12 mouse cellular contexts compared by ENCODE assay signal in genomic region chr10:128271883-128272282, GRCm38 (mm10). TPM values are rescaled to one million over a fixed set of nuclear protein-coding genes. Genes with fewer than 3 reads are reported as not detected.
DNase-seq lines count a peak whose midpoint lies in the region; TF ChIP-seq lines count a peak whose summit lies in the region.
"Had no signal": no experiment of that assay in that cellular context is flagged by ENCODE, and none has a peak within 500 bp of the region (broad histone marks: within the 10 kb centered on the region; RNA-seq: fewer than 3 reads in every experiment).

No protein-coding gene starts in this region.

- no peak overlapping the region for H3K4me3 ChIP-seq in kidney, adult 2 months (ENCODE audit: insufficient read depth, low read depth, low read length)
- no peak overlapping the region for H3K4me3 ChIP-seq in myocyte
- H3K4me3 ChIP-seq: hindbrain, embryonic 13.5 days had no signal

- H3K36me3 ChIP-seq in kidney, adult 2 months (ENCODE audit: control insufficient read depth, insufficient read depth, low read length) = no peaks in the 10 kb centered on the region
- H3K36me3 ChIP-seq in myocyte (ENCODE audit: control insufficient read depth, insufficient read depth) = no peaks in the 10 kb centered on the region

- no peak for TF ChIP-seq CTCF in kidney, adult 2 months (conservative IDR thresholded peaks at IDR 0.05; ENCODE audit: insufficient read depth, insufficient read length, low read depth, low read length)

- H3K27ac ChIP-seq in kidney, adult 2 months (ENCODE audit: insufficient read depth, low read depth, low read length) = no peak overlapping the region
- H3K27ac ChIP-seq: hindbrain, embryonic 13.5 days had no signal

- TF ChIP-seq POLR2A in kidney, adult 2 months (IDR thresholded peaks at IDR 0.05; ENCODE audit: low read depth, low read length) = no peak
- TF ChIP-seq POLR2A in myocyte (IDR thresholded peaks at IDR 0.05; ENCODE audit: insufficient read length, low read depth) = no peak

- 54% methylated on average over 2 of the region's 2 CpGs for WGBS in kidney, adult 2 months

- H3K79me2 ChIP-seq in myocyte (ENCODE audit: control insufficient read depth, insufficient read depth) = peaks cover 9% of the 10 kb centered on the region

- H3K4me1 ChIP-seq in kidney, adult 2 months (ENCODE audit: control insufficient read depth, insufficient read depth, low read length) = peaks cover 3% of the 10 kb centered on the region; the same call in 1 of the 2 replicates

- no peaks in the 10 kb centered on the region for H3K27me3 ChIP-seq in kidney, adult 2 months (replicated peaks; ENCODE audit: control insufficient read depth, insufficient read depth, low read length)
- no peaks in the 10 kb centered on the region for H3K27me3 ChIP-seq in myocyte (ENCODE audit: control insufficient read depth, insufficient read depth, insufficient read length)
- H3K27me3 ChIP-seq: hindbrain, embryonic 13.5 days had no signal

- peak; percentile 39 for DNase-seq in kidney, adult 2 months
- no peak for DNase-seq in kidney, postnatal 10 days
- peak; percentile 30 for DNase-seq in lung, postnatal 25 days (ENCODE audit: low spot score)
- DNase-seq in lung, postnatal 4 days = no peak
- peak; percentile 41 for DNase-seq in ZHBTc4 (ENCODE audit: low read depth, low spot score)
- DNase-seq in right cerebral cortex, postnatal 4 days = no peak
- DNase-seq: adrenal gland, postnatal 14 days; cerebellum, adult 8-10 months had no signal

- H3ac ChIP-seq in myocyte (ENCODE audit: control insufficient read depth, insufficient read length) = no peak overlapping the region

- no peak overlapping the region for H3K4me2 ChIP-seq in myocyte (ENCODE audit: low read depth)
- H3K4me2 ChIP-seq: hindbrain, embryonic 13.5 days had no signal

TF ChIP-seq in myocyte, 11 proteins besides CTCF, POLR2A, EP300 and RAD21:
- TF ChIP-seq CEBPB (IDR thresholded peaks at IDR 0.05; ENCODE audit: insufficient read depth, poor library complexity, severe bottlenecking) (no peak), MYOD1 (IDR thresholded peaks at IDR 0.05; ENCODE audit: control insufficient read depth in 1 of 3, insufficient read length in 2 of 3, low read depth in 2 of 3) (no peak), MAX (IDR thresholded peaks at IDR 0.05; ENCODE audit: low read depth) (no peak), TCF3 (IDR thresholded peaks at IDR 0.05; ENCODE audit: insufficient read length, low read depth) (no peak), USF1 (IDR thresholded peaks at IDR 0.05; ENCODE audit: low read depth) (peak; percentile 70)

RNA-seq across cellular contexts. Expression of gene Stat2, which starts 1.5 kb away (rescaled TPM):
- 18.6 TPM in 2 replicates for polyA plus RNA-seq in kidney, adult 2 months (2012; rRNA removed)
- 7.5 TPM for polyA plus RNA-seq in myocyte (2012; fragmentation: generic; extraction: Trizol)

RNA-seq across cellular contexts. Expression of gene Apof, which starts 3.4 kb away (rescaled TPM):
- 0.08 and 0.30 TPM in 2 replicates for polyA plus RNA-seq in kidney, adult 2 months (2012; rRNA removed)
- not detected for polyA plus RNA-seq in myocyte (2012; fragmentation: generic; extraction: Trizol)
- polyA plus RNA-seq: embryonic facial prominence, embryonic 14.5 days; forebrain, embryonic 16.5 days; hindbrain, embryonic 13.5 days had no signal

RNA-seq across cellular contexts. Expression of gene Apon, which starts 18.0 kb away (rescaled TPM):
- not detected in 2 replicates for polyA plus RNA-seq in kidney, adult 2 months (2012; rRNA removed)
- polyA plus RNA-seq in myocyte (2012; fragmentation: generic; extraction: Trizol) = 0.06 TPM
- polyA plus RNA-seq: forebrain, embryonic 16.5 days had no signal

RNA-seq across cellular contexts. Expression of gene Il23a, which starts 26.7 kb away (rescaled TPM):
- 0.05 and 0.10 TPM in 2 replicates for polyA plus RNA-seq in kidney, adult 2 months (2012; rRNA removed)
- 0.24 TPM for polyA plus RNA-seq in myocyte (2012; fragmentation: generic; extraction: Trizol)

RNA-seq across cellular contexts. Expression of gene Pan2, which starts 31.3 kb away (rescaled TPM):
- polyA plus RNA-seq in kidney, adult 2 months (2012; rRNA removed) = 18.1 and 21.1 TPM in 2 replicates
- 6.2 TPM for polyA plus RNA-seq in myocyte (2012; fragmentation: generic; extraction: Trizol)

Comparison
In these comparisons a context has a peak if more than half of its experiments do, and no peak if none do; other contexts are left out.
1. DNase-seq: peak in kidney, adult 2 months (single experiment), lung, postnatal 25 days (single experiment) and ZHBTc4 (single experiment); none in kidney, postnatal 10 days (single experiment), lung, postnatal 4 days (0 of 2) and right cerebral cortex, postnatal 4 days (single experiment).